Mouse (Mus musculus) stomach, postnatal 0 days (tissue): Measurements from ENCODE around the gene Ttc13. TPM values are rescaled to one million over a fixed set of nuclear protein-coding genes. Genes with fewer than 3 reads are reported as not detected.

Experiments used
- ATAC-seq: fragments of 200-750 bp; cut with Nextera tagmentation; 2 replicates; pipeline ENCODE4 v1.8.0; 2017; ENCODE audit not compliant: low FRiP score, low TSS enrichment
- DNase-seq: peaks from one replicate; pipeline ENCODE4 v3.0.0-alpha.2; 2016; ENCODE audit warnings: low spot score
- H3K27ac ChIP-seq: fragments of 300-500 bp; sonication (generic); replicated peaks from 2 replicates; pipeline ENCODE4 v1.5.1; 2014; ENCODE audit warnings: mild to moderate bottlenecking, control low read depth
- H3K27me3 ChIP-seq: fragments of 300-500 bp; sonication (generic); 2 replicates; pipeline ENCODE4 v1.6.1; 2014; ENCODE audit warnings: low read length; ENCODE audit not compliant: control insufficient read depth, insufficient read depth
- H3K36me3 ChIP-seq: fragments of 300-500 bp; sonication (generic); 2 replicates; pipeline ENCODE4 v1.6.1; 2014; ENCODE audit warnings: low read length, mixed read lengths; ENCODE audit not compliant: control insufficient read depth, insufficient read depth
- H3K4me1 ChIP-seq: fragments of 300-500 bp; sonication (generic); replicated peaks from 2 replicates; pipeline ENCODE4 v1.6.1; 2014; ENCODE audit warnings: antibody characterized with exemption; ENCODE audit not compliant: control insufficient read depth, insufficient read depth
- H3K4me2 ChIP-seq: fragments of 300-500 bp; sonication (generic); replicated peaks from 2 replicates; pipeline ENCODE4 v1.6.1; 2014; ENCODE audit warnings: low read depth, mild to moderate bottlenecking, control low read depth, moderate library complexity
- H3K4me3 ChIP-seq: fragments of 300-500 bp; sonication (generic); 2 replicates; pipeline ENCODE4 v1.5.1; 2014; ENCODE audit warnings: low read depth, low read length, control low read depth
- H3K9ac ChIP-seq: fragments of 300-500 bp; sonication (generic); 2 replicates; pipeline ENCODE4 v1.6.1; 2014; ENCODE audit warnings: mild to moderate bottlenecking, low read length, control low read depth, mixed read lengths
- H3K9me3 ChIP-seq: fragments of 300-500 bp; sonication (generic); 2 replicates; pipeline ENCODE4 v1.6.1; 2016; ENCODE audit warnings: low read length; ENCODE audit not compliant: control insufficient read depth
- CTCF ChIP-seq: IDR thresholded peaks from 2 replicates; pipeline ENCODE4 v1.5.1; 2016; ENCODE audit warnings: antibody characterized with exemption, low read depth, mild to moderate bottlenecking, moderate library complexity
- EP300 ChIP-seq: optimal IDR thresholded peaks from 2 replicates; pipeline ENCODE3; 2016; ENCODE audit warnings: antibody characterized with exemption
- WGBS: fragments of 180-500 bp; shearing (Covaris S2); extraction: QIAGEN DNeasy Blood & Tissue Kit; methylation state at CpG from one replicate; pipeline ENCODE4 v1.1.7; 2014; 5-methylcytosine and 5-hydroxymethylcytosine counted together
- polyA plus RNA-seq: library from polyadenylated mRNA; unstranded; fragments of >200 nt; fragmentation: Nextera tagmentation; extraction: Ambion mirVana; gene quantifications from 2 replicates; pipeline ENCODE4 v1.2.1, GENCODE M21; 2015

Gene Ttc13
- polyA plus RNA-seq, 1 experiment from 2014 or later: 18.7 TPM

DNA sequence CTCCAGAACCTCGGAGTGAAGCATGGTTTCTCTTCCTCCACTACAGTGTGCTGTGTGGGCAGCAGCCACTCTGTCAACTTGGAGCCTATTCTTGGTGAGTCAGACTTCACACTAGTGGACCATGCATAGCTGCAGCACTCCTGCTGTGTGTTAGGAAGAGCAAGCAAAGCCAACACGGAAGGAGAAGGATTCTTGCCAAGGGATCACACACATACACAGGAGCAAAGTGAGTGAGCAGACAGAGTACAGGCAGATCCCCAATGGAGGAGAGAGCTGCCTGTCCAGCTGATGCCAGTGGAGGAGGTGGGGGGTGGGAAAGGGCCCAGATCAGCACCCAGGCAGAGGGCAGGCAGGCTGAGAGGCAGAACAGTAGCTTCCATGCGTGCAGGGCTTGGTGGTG, 19.6 kb downstream of the Ttc13 start:
- Histone ChIP-seq H3K27me3 (no peaks in the 10 kb centered on the region), H3K9me3 (no peaks in the 10 kb centered on the region), H3K4me3 (no peak overlapping the region), H3K4me2 (no peak overlapping the region), H3K36me3 (peaks cover 3% of the 10 kb centered on the region; the same call in 1 of the 2 replicates), H3K9ac (no peak overlapping the region), H3K4me1 (no peaks in the 10 kb centered on the region), H3K27ac (no peak overlapping the region)
- DNase-seq (no peak), ATAC-seq (no peak)
- TF ChIP-seq EP300: no peak
- no peak for TF ChIP-seq CTCF
- WGBS: 70% methylated on average over 3 of the region's 3 CpGs

DNA sequence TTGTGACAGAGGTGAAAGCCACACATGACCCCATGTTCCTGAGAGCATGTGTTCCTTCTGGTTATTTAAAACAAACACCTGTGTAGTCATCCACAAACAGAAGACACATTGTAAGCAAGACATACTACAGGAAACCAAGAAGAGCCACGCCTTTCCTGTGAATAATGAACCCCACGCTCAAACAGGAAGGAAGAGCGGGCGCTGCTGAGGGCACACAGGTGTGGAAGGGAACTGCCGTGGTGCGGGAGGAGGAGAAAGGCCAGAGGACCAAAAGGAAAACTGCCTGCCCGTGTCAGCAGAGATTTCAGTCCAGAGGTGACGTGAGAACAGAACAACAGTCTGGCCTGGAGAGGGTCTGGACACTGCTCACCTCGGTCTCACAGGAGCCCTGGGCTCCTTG, 20.8 kb downstream of the Ttc13 start:
- Histone ChIP-seq H3K36me3 (peaks cover 3% of the 10 kb centered on the region; the same call in 1 of the 2 replicates), H3K4me3 (no peak overlapping the region), H3K27ac (no peak overlapping the region), H3K4me1 (no peaks in the 10 kb centered on the region), H3K9ac (no peak overlapping the region), H3K4me2 (no peak overlapping the region), H3K27me3 (no peaks in the 10 kb centered on the region), H3K9me3 (no peaks in the 10 kb centered on the region)
- no peak for TF ChIP-seq EP300
- 72% methylated on average over 9 of the region's 9 CpGs for WGBS
- ATAC-seq: no peak
- DNase-seq: no peak

DNA sequence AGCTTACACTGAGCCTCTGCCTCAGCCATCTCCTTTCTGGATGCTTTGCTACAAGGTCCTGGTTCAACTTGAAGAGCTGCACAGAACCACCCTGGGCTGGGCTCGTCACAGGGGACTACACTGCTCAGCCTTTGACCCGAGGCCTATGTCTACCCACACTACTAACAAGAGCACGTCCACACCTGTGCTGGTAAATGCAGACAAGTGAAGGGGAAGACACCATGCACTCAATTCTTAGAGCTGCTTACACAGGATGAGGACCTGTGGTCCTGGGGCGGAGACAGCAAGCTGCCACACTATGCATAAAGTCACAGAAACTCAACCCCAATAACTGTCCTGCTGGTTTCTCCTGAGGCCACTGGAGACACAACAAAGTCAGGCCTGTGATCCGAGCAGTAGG, 21.5 kb downstream of the Ttc13 start:
- Histone ChIP-seq H3K9ac (no peak overlapping the region), H3K4me1 (no peaks in the 10 kb centered on the region), H3K27ac (no peak overlapping the region), H3K36me3 (peaks cover 3% of the 10 kb centered on the region; the same call in 1 of the 2 replicates), H3K4me3 (no peak overlapping the region), H3K4me2 (no peak overlapping the region), H3K9me3 (no peaks in the 10 kb centered on the region), H3K27me3 (no peaks in the 10 kb centered on the region)
- TF ChIP-seq CTCF: no peak
- TF ChIP-seq EP300: no peak
- no peak for DNase-seq
- ATAC-seq: no peak
- WGBS: 92% methylated on average over 5 of the region's 5 CpGs

DNA sequence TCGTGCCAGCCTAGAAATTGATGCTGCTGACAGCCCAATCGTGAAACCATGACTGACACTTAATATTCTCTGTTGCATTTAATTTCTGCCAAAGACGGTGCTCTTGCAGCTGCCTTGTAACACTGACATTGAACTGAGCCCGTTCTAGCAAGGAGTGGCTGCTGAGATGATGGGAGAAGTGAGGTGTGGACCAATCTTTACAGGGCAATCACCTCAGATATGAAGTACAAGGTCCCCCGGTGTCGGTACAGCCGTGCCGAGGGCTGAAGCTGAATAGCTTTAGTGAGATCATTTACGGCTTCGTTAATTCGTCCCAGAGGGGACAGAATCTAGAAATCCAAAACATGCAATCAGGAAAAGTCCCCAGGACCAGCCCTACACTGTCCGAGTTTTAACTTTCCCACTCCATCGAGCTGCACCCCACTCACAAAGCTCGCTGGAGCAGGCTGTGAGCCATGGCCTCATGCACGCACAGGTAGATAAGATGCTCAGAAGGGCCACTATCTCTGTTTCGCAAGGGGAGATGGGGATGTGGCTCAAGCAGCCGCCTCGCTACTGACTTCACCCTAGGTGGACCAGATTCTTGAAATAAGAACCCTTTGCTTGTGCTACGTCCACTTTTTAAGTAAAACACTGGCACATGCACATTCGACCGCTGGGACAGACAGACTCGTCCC, 26.2 kb downstream of the Ttc13 start:
- 92% methylated on average over 22 of the region's 22 CpGs for WGBS
- no peaks in the 10 kb centered on the region for H3K4me1 ChIP-seq
- H3K9ac ChIP-seq: no peak overlapping the region
- H3K4me2 ChIP-seq: no peak overlapping the region
- ATAC-seq (no peak), DNase-seq (no peak)
- no peaks in the 10 kb centered on the region for H3K27me3 ChIP-seq
- no peaks in the 10 kb centered on the region for H3K9me3 ChIP-seq
- no peak overlapping the region for H3K27ac ChIP-seq
- no peak for TF ChIP-seq CTCF
- TF ChIP-seq EP300: no peak
- no peak overlapping the region for H3K4me3 ChIP-seq
- no peaks in the 10 kb centered on the region; the same call in 1 of the 2 replicates for H3K36me3 ChIP-seq

DNA sequence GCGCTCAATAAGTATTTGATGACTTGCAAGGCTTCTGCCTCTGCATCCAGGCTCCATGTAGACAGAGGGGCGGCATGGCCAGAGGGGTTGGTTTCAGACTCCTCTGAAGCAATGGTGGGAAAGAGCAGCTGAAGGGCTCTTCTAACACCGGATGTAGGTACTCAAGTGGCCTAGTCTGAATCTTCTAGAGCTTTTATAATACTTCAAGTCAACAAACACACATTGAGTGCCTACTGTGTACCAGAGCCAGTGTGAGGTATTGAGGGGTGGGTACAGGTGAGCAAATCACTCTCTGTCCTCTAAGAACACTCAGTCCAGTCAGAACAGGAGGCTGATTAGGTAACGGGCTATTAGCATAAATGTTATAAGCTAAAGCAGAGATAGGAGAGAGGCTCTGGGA, 30.1 kb downstream of the Ttc13 start:
- Histone ChIP-seq H3K9me3 (no peaks in the 10 kb centered on the region), H3K9ac (no peak overlapping the region), H3K4me1 (no peaks in the 10 kb centered on the region), H3K27ac (no peak overlapping the region), H3K36me3 (peaks cover 5% of the 10 kb centered on the region), H3K4me2 (no peak overlapping the region), H3K27me3 (no peaks in the 10 kb centered on the region), H3K4me3 (no peak overlapping the region)
- ATAC-seq (no peak), DNase-seq (no peak)
- 93% methylated on average over 4 of the region's 4 CpGs for WGBS
- TF ChIP-seq CTCF (no peak), EP300 (no peak)

DNA sequence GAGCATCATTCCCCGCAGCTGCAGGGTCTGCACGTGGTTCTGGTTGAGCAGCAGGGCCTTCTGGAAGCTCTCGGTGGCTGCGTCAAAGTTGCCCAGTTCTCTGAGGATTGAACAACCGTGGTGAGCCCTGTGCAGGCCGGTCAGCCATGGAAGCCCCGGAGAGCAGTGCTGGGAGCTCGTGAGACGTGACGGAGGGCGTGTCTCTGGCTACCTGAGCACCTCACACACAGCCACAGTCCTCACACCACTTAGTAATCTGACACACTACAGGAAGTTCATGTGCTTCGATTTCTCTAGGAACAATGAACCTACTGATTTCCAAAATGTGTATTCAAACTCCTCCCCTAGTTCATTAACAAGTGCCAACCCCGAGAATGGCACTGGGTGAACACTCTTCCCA, 32.9 kb downstream of the Ttc13 start:
- H3K27me3 ChIP-seq: no peaks in the 10 kb centered on the region
- ATAC-seq (no peak), DNase-seq (no peak)
- H3K27ac ChIP-seq: no peak overlapping the region
- H3K4me1 ChIP-seq: no peaks in the 10 kb centered on the region
- no peak overlapping the region for H3K9ac ChIP-seq
- no peak overlapping the region for H3K4me3 ChIP-seq
- no peak for TF ChIP-seq CTCF
- TF ChIP-seq EP300: no peak
- no peaks in the 10 kb centered on the region for H3K9me3 ChIP-seq
- H3K36me3 ChIP-seq: peaks cover 5% of the 10 kb centered on the region; the same call in 1 of the 2 replicates
- no peak overlapping the region for H3K4me2 ChIP-seq
- WGBS: 87% methylated on average over 13 of the region's 13 CpGs
